Mouse (Mus musculus) ES-Bruce4 (cell line): Measurements from ENCODE around the gene Zrsr1. TPM values are rescaled to one million over a fixed set of nuclear protein-coding genes. Genes with fewer than 3 reads are reported as not detected.

Experiments
- H3K27ac ChIP-seq: 2 replicates; pipeline ENCODE4 v1.5.1; 2012; ENCODE audit warnings: low read length, inconsistent platforms; ENCODE audit not compliant: insufficient read depth
- H3K27me3 ChIP-seq: 2 replicates; pipeline ENCODE4 v1.6.1; 2012; ENCODE audit warnings: mild to moderate bottlenecking, low read length, inconsistent platforms; ENCODE audit not compliant: control insufficient read depth, poor library complexity, insufficient read depth, severe bottlenecking
- H3K36me3 ChIP-seq: 2 replicates; pipeline ENCODE4 v1.6.1; 2012; ENCODE audit warnings: inconsistent platforms, mild to moderate bottlenecking, low read length, moderate library complexity; ENCODE audit not compliant: control insufficient read depth, poor library complexity, insufficient read depth, severe bottlenecking
- H3K4me1 ChIP-seq: one replicate; pipeline ENCODE4 v1.8.1; 2011; ENCODE audit warnings: low read length; ENCODE audit not compliant: control insufficient read depth, insufficient read depth
- H3K4me3 ChIP-seq: 2 replicates; pipeline ENCODE4 v1.5.1; 2011; ENCODE audit warnings: low read depth, mild to moderate bottlenecking, low read length
- H3K9ac ChIP-seq: 2 replicates; pipeline ENCODE4 v1.6.1; 2012; ENCODE audit warnings: low read depth, mild to moderate bottlenecking, inconsistent platforms; ENCODE audit not compliant: poor library complexity, severe bottlenecking
- H3K9me3 ChIP-seq: replicated peaks from 2 replicates; pipeline ENCODE4 v1.6.1; 2012; ENCODE audit warnings: mild to moderate bottlenecking, low read length, inconsistent platforms; ENCODE audit not compliant: control insufficient read depth, poor library complexity, insufficient read depth, severe bottlenecking
- CTCF ChIP-seq: IDR thresholded peaks from one replicate; pipeline ENCODE4 v1.8.1; 2011; ENCODE audit warnings: low read depth, low read length
- EP300 ChIP-seq: IDR thresholded peaks from 2 replicates; pipeline ENCODE4 v1.6.1; 2011; ENCODE audit warnings: low read depth, low read length; ENCODE audit not compliant: insufficient read depth
- POLR2A ChIP-seq: IDR thresholded peaks from one replicate; pipeline ENCODE4 v1.8.1; 2011; ENCODE audit warnings: low read length; ENCODE audit not compliant: insufficient read depth
- polyA plus RNA-seq: library from polyadenylated mRNA; stranded (reverse); fragments of >200 nt; gene quantifications from 2 replicates; pipeline ENCODE4 v1.2.4, GENCODE M21; 2011; ENCODE audit warnings: low read depth; ENCODE audit not compliant: missing spikeins, insufficient read depth, insufficient read length

Zrsr1 gene
- polyA plus RNA-seq, 1 experiment: 21.1 TPM

- H3K4me3 ChIP-seq: no peak overlapping the region
- H3K9ac ChIP-seq: no peak overlapping the region
- H3K27ac ChIP-seq: no peak overlapping the region
- no peaks in the 10 kb centered on the region for H3K27me3 ChIP-seq
- TF ChIP-seq EP300 (no peak), POLR2A (no peak), CTCF (no peak)
- no peaks in the 10 kb centered on the region for H3K9me3 ChIP-seq
- H3K4me1 ChIP-seq: peaks cover 11% of the 10 kb centered on the region
- no peaks in the 10 kb centered on the region for H3K36me3 ChIP-seq
These were observed 39.6 kb upstream of the Zrsr1 start for GRCm38 (mm10) chr11:22932167-22932566.

- H3K36me3 ChIP-seq: no peaks in the 10 kb centered on the region
- no peak overlapping the region for H3K4me3 ChIP-seq
- no peaks in the 10 kb centered on the region for H3K9me3 ChIP-seq
- no peak for TF ChIP-seq CTCF
- no peak for TF ChIP-seq POLR2A
- TF ChIP-seq EP300: no peak
- H3K27me3 ChIP-seq: no peaks in the 10 kb centered on the region
- H3K4me1 ChIP-seq: peaks cover 7% of the 10 kb centered on the region
- peak overlapping the region; percentile 37; the same call in 1 of the 2 replicates for H3K27ac ChIP-seq
- H3K9ac ChIP-seq: no peak overlapping the region
These were observed 35.2 kb upstream of the Zrsr1 start for GRCm38 (mm10) chr11:22936446-22937125.

- Histone ChIP-seq H3K4me1 (peaks cover 7% of the 10 kb centered on the region), H3K4me3 (no peak overlapping the region), H3K27me3 (no peaks in the 10 kb centered on the region), H3K36me3 (no peaks in the 10 kb centered on the region), H3K9ac (no peak overlapping the region), H3K27ac (no peak overlapping the region), H3K9me3 (no peaks in the 10 kb centered on the region)
- no peak for TF ChIP-seq POLR2A
- no peak for TF ChIP-seq CTCF
- TF ChIP-seq EP300: no peak
These were observed 34.0 kb upstream of the Zrsr1 start for GRCm38 (mm10) chr11:22937716-22938316.

DNA sequence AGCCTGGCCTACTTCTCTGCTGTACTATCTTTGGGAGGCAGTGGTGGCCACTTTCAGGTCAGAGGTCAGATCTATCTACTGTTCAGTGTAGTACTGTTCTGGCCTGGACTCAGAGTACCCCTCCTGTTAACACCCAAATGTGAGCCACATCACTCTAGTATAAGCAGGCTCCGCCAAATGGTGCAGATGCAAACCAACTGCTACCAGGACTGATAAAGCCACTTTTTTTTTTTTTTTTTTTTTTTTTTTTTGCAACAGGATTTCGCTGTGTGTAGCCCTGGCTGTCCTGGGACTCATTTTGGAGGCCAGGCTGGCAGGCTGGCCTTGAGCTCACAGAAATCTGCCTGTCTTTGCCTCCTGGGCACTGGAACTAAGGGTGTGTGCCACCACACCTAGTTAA is 32.8 kb upstream of the Zrsr1 start:
- Histone ChIP-seq H3K9me3 (no peaks in the 10 kb centered on the region), H3K36me3 (no peaks in the 10 kb centered on the region), H3K4me1 (peaks cover 7% of the 10 kb centered on the region), H3K9ac (no peak overlapping the region), H3K27me3 (no peaks in the 10 kb centered on the region), H3K4me3 (no peak overlapping the region), H3K27ac (no peak overlapping the region)
- TF ChIP-seq EP300 (no peak), POLR2A (no peak), CTCF (no peak)

GRCm38 (mm10) chr11:22949101-22949500 is 22.7 kb upstream of the Zrsr1 start:
- Histone ChIP-seq H3K9me3 (no peaks in the 10 kb centered on the region), H3K4me1 (peaks cover 5% of the 10 kb centered on the region), H3K4me3 (no peak overlapping the region), H3K27ac (peak overlapping the region; percentile 93), H3K36me3 (no peaks in the 10 kb centered on the region), H3K9ac (no peak overlapping the region), H3K27me3 (no peaks in the 10 kb centered on the region)
- peak; percentile 91 for TF ChIP-seq EP300
- no peak for TF ChIP-seq CTCF
- no peak for TF ChIP-seq POLR2A

DNA sequence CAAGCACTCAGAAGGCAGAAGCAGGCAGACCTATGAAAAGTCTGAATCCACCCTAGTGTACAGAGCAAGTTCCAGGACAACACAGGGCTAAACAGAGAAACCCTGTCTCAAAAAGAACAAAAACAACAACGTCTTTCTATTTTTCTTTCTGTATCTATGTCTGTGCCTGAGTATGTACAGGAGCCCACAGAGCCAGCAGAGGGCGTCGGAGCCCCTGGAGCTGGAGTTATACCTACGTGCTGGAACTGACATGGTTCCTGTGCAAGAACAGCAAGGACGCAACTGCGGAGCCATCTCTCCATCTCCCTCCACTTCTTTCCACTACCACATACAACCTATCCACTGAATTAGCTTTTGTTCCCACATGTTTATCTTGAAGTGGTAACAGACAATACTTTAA is 21.7 kb upstream of the Zrsr1 start:
- Histone ChIP-seq H3K27me3 (no peaks in the 10 kb centered on the region), H3K9me3 (no peaks in the 10 kb centered on the region), H3K36me3 (no peaks in the 10 kb centered on the region), H3K4me3 (no peak overlapping the region), H3K9ac (no peak overlapping the region), H3K27ac (peak overlapping the region; percentile 49; the same call in 1 of the 2 replicates), H3K4me1 (peaks cover 5% of the 10 kb centered on the region)
- no peak for TF ChIP-seq POLR2A
- peak; percentile 55 for TF ChIP-seq CTCF
